Mouse (Mus musculus) adrenal gland, postnatal 14 days (tissue): ENCODE measurements around the gene Vmn1r167. TPM values are rescaled to one million over a fixed set of nuclear protein-coding genes. Genes with fewer than 3 reads are reported as not detected.
"Not testable (repeated sequence)": the region's sequence is repeated elsewhere in the genome, so short reads cannot be mapped to it uniquely, and the experiment has no call there.

ENCODE experiments used
- DNase-seq: peaks from one replicate; pipeline ENCODE4 v3.0.0; 2021; ENCODE audit warnings: mixed read lengths
- long read RNA-seq, 2 experiments: library from polyadenylated mRNA; stranded (forward); transcript quantifications; one replicate each; pipeline ENCODE4 v2.0.0; 2021
- total RNA-seq: library from RNA; stranded (reverse); gene quantifications from 2 replicates; pipeline ENCODE4 v1.2.3, GENCODE M21; 2021

Vmn1r167 gene
- not detected in 2 replicates for total RNA-seq
- long read RNA-seq, experiment 1 = 0 reads
- long read RNA-seq, experiment 2 = 0 reads

GRCm38 (mm10) chr7:23507106-23507505 is at the start of gene Vmn1r167:
Vmn1r167 (minus strand) TSS chr7:23507206.
- DNase-seq = not testable (repeated sequence)

- DNase-seq = not testable (repeated sequence)
These were observed 32.4 kb upstream of the Vmn1r167 start, which contains the start of gene Vmn1r168 for GRCm38 (mm10) chr7:23539432-23539831. Vmn1r168 (plus strand) TSS chr7:23539732.

GRCm38 (mm10) chr7:23472886-23473285 is 34.1 kb downstream of the Vmn1r167 start:
- DNase-seq = not testable (repeated sequence)

DNA sequence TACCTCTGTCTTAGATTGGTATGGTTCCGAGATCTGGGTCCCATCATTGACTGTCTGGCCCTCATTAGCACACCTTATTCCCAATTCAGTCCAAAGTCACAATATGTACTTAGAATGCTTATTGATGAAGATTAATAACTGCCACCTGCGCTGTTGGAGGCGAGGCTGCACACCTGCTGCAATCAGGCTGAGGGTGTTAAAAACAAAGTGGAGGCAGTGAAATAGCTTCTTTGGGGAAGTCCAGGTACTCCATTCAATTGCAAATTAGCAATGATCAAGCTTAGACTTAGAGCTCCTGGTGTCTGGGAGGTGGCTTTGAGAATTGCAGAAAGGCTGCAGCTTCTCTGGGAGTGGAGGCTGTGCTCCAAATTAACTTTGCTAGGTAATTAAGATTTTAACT is 36.2 kb downstream of the Vmn1r167 start:
- not testable (repeated sequence) for DNase-seq

DNA sequence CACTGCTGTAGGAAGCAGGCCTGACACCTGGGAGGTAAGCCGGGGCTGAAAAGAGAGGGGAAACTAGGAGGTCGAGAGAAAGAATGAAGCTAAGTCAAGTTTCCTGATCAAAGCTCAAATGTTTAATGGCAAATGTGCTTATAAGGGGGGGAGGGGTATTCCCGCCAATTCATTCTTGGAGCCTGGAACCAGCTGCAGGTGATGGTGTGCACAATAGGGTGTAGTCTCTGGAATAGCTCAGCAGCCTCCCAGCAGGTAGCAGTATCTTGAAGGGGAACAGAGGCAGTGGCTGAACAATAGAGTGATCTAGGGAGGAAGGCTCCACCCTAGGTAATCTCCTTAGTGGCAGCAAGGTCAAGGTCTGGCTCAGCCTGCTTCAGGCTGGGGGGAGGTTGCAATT is 36.8 kb downstream of the Vmn1r167 start:
- DNase-seq = not testable (repeated sequence)

Other genes with a start within 250 kb of the Vmn1r167 start
- not detected in 2 replicates for gene Gm6902, start 228.3 kb downstream of the Vmn1r167 start, total RNA-seq
- not detected in 2 replicates for gene Nlrp4e, start 206.0 kb downstream of the Vmn1r167 start, total RNA-seq
- not detected in 2 replicates for gene Nlrp5, start 121.3 kb downstream of the Vmn1r167 start, total RNA-seq
- gene Vmn1r168, start 32.5 kb upstream of the Vmn1r167 start, total RNA-seq = not detected in 2 replicates
- gene Vmn1r169, start 68.3 kb upstream of the Vmn1r167 start, total RNA-seq = not detected in 2 replicates
- not detected in 2 replicates for gene Vmn1r170, start 99.0 kb upstream of the Vmn1r167 start, total RNA-seq
- gene Vmn1r171, start 123.5 kb upstream of the Vmn1r167 start, total RNA-seq = not detected in 2 replicates
- gene Vmn1r172, start 151.1 kb upstream of the Vmn1r167 start, total RNA-seq = not detected in 2 replicates
- gene Vmn1r173, start 193.5 kb upstream of the Vmn1r167 start, total RNA-seq = not detected in 2 replicates
- not detected in 2 replicates for gene Vmn1r174, start 245.1 kb upstream of the Vmn1r167 start, total RNA-seq